ENCODE assay signal across 10 mouse cellular contexts in genomic region chr4:151778511-151778910, GRCm38 (mm10).
DNase-seq lines count a peak whose midpoint lies in the region; ATAC-seq and TF ChIP-seq lines count a peak whose summit lies in the region.
"Had no signal": no experiment of that assay in that cellular context is flagged by ENCODE, and none has a peak within 500 bp of the region (broad histone marks: within the 10 kb centered on the region; RNA-seq: fewer than 3 reads in every experiment).

No protein-coding gene starts in this region.

- peak; percentile 62 for TF ChIP-seq CTCF in left cerebral cortex, adult 2 months (IDR thresholded peaks at IDR 0.05)

- DNase-seq in cerebellum, adult 9-10 months = peak; percentile 41
- DNase-seq in left cerebral cortex, adult 2 months (ENCODE audit: extremely low spot score in 1 of 2, low spot score in 2 of 2) = no peak
- DNase-seq in left cerebral cortex, postnatal 36 days (ENCODE audit: low spot score in 2 of 2) = no peak
- DNase-seq in embryonic facial prominence, embryonic 14.5 days (ENCODE audit: low spot score) = peak; percentile 39
- DNase-seq in naive thymus-derived CD4-positive, alpha-beta T cell, adult 2 months (ENCODE audit: low read depth) = peak; percentile 30
- DNase-seq in frontal cortex, postnatal 36 days (ENCODE audit: low spot score in 2 of 2) = no peak
- no peak for DNase-seq in cerebellum, adult 8-10 months
- DNase-seq: gastrocnemius, postnatal 36 days had no signal

- no peaks in the 10 kb centered on the region for H3K36me3 ChIP-seq in embryonic facial prominence, embryonic 14.5 days (ENCODE audit: control insufficient read depth, insufficient read depth, low read length)
- H3K36me3 ChIP-seq: midbrain, embryonic 13.5 days had no signal

- 0 out of 2 replicates have a peak, but pooled peaks cover 4% of the 10 kb centered on the region for H3K4me1 ChIP-seq in embryonic facial prominence, embryonic 14.5 days (ENCODE audit: control insufficient read depth, insufficient read depth, low read length)

- H3K27ac ChIP-seq in left cerebral cortex, adult 2 months = no peak overlapping the region
- no peak overlapping the region for H3K27ac ChIP-seq in embryonic facial prominence, embryonic 14.5 days (replicated peaks; ENCODE audit: low read depth, low read length)
- H3K27ac ChIP-seq: midbrain, embryonic 13.5 days had no signal

- WGBS in embryonic facial prominence, embryonic 14.5 days = 54% methylated on average over 4 of the region's 4 CpGs

- H3K9me3 ChIP-seq in embryonic facial prominence, embryonic 14.5 days (ENCODE audit: control insufficient read depth, low read length) = no peaks in the 10 kb centered on the region
- H3K9me3 ChIP-seq: midbrain, embryonic 13.5 days had no signal

- H3K27me3 ChIP-seq in embryonic facial prominence, embryonic 14.5 days (replicated peaks; ENCODE audit: control insufficient read depth, insufficient read depth, low read length) = no peaks in the 10 kb centered on the region
- H3K27me3 ChIP-seq: midbrain, embryonic 13.5 days had no signal

- ATAC-seq in cerebellum, adult (ENCODE audit: insufficient number of reproducible peaks, low FRiP score, low TSS enrichment) = no peak
- no peak for ATAC-seq in embryonic facial prominence, embryonic 14.5 days (ENCODE audit: low read depth)
- ATAC-seq: midbrain, embryonic 13.5 days had no signal

- H3K4me2 ChIP-seq in embryonic facial prominence, embryonic 14.5 days (ENCODE audit: low read depth, low read length) = no peak overlapping the region
- H3K4me2 ChIP-seq: midbrain, embryonic 13.5 days had no signal

- H3K4me3 ChIP-seq in left cerebral cortex, adult 2 months = no peak overlapping the region
- no peak overlapping the region for H3K4me3 ChIP-seq in embryonic facial prominence, embryonic 14.5 days (ENCODE audit: low read depth, low read length)
- H3K4me3 ChIP-seq: midbrain, embryonic 13.5 days had no signal

- intact Hi-C loops in left cerebral cortex, adult 2 months (cut with DNase I) = no loop called here
- intact Hi-C loops in left cerebral cortex, postnatal 36 days (cut with DNase I) = no loop called here

- H3K9ac ChIP-seq in embryonic facial prominence, embryonic 14.5 days (ENCODE audit: low read depth, low read length) = no peak overlapping the region
- H3K9ac ChIP-seq: midbrain, embryonic 13.5 days had no signal

Comparison
In these comparisons a context has a peak if more than half of its experiments do, and no peak if none do; other contexts are left out.
1. DNase-seq: peak in cerebellum, adult 9-10 months (single experiment), embryonic facial prominence, embryonic 14.5 days (single experiment) and naive thymus-derived CD4-positive, alpha-beta T cell, adult 2 months (single experiment); none in left cerebral cortex, adult 2 months (0 of 2), left cerebral cortex, postnatal 36 days (0 of 2), frontal cortex, postnatal 36 days (0 of 2) and cerebellum, adult 8-10 months (single experiment).